Mouse (Mus musculus) midbrain, embryonic 11.5 days (tissue): Measurements from ENCODE around the gene Efna5. TPM values are rescaled to one million over a fixed set of nuclear protein-coding genes. Genes with fewer than 3 reads are reported as not detected.
A peak's percentile ranks its signal among the peaks of the same experiment; 100 is the strongest.

Experiments used
- ATAC-seq: fragments of 200-750 bp; cut with Nextera tagmentation; 2 replicates; pipeline ENCODE4 v1.8.0; 2017; ENCODE audit warnings: moderate TSS enrichment, moderate library complexity; ENCODE audit not compliant: low FRiP score
- DNase-seq: peaks from one replicate; pipeline ENCODE4 v3.0.0; 2015; ENCODE audit warnings: low spot score; ENCODE audit errors: missing footprints
- H3K27ac ChIP-seq: fragments of 300-500 bp; sonication (generic); 2 replicates; pipeline ENCODE4 v1.5.1; 2014; ENCODE audit warnings: low read depth, low read length
- H3K27me3 ChIP-seq: fragments of 300-500 bp; sonication (generic); 2 replicates; pipeline ENCODE4 v1.6.1; 2014; ENCODE audit warnings: mild to moderate bottlenecking, low read length, moderate library complexity, mixed read lengths; ENCODE audit not compliant: control insufficient read depth, insufficient read depth
- H3K36me3 ChIP-seq: fragments of 300-500 bp; sonication (generic); 2 replicates; pipeline ENCODE4 v1.6.1; 2014; ENCODE audit warnings: mild to moderate bottlenecking, low read length, moderate library complexity, mixed read lengths; ENCODE audit not compliant: control insufficient read depth, insufficient read depth
- H3K4me1 ChIP-seq: fragments of 300-500 bp; sonication (generic); 2 replicates; pipeline ENCODE4 v1.6.1; 2014; ENCODE audit warnings: low read length; ENCODE audit not compliant: control insufficient read depth, insufficient read depth
- H3K4me2 ChIP-seq: fragments of 300-500 bp; sonication (generic); 2 replicates; pipeline ENCODE4 v1.6.1; 2014; ENCODE audit warnings: mild to moderate bottlenecking, moderate library complexity
- H3K4me3 ChIP-seq: fragments of 300-500 bp; sonication (generic); 2 replicates; pipeline ENCODE4 v1.5.1; 2014; ENCODE audit warnings: low read depth, low read length
- H3K9ac ChIP-seq: fragments of 300-500 bp; sonication (generic); 2 replicates; pipeline ENCODE4 v1.6.1; 2014; ENCODE audit warnings: low read length
- H3K9me3 ChIP-seq: fragments of 300-500 bp; sonication (generic); 2 replicates; pipeline ENCODE4 v1.6.1; 2016; ENCODE audit warnings: low read length; ENCODE audit not compliant: control insufficient read depth
- WGBS: fragments of 180-500 bp; shearing (Covaris S2); extraction: QIAGEN DNeasy Blood & Tissue Kit; methylation state at CpG from one replicate; pipeline ENCODE4 v1.1.7; 2014; 5-methylcytosine and 5-hydroxymethylcytosine counted together
- polyA plus RNA-seq: library from polyadenylated mRNA; unstranded; fragments of >200 nt; fragmentation: Nextera tagmentation; extraction: Ambion mirVana; gene quantifications from 2 replicates; pipeline ENCODE4 v1.2.1, GENCODE M21; 2014

The Efna5 gene
- polyA plus RNA-seq, 1 experiment from 2014 or later = 72.5 TPM

DNA sequence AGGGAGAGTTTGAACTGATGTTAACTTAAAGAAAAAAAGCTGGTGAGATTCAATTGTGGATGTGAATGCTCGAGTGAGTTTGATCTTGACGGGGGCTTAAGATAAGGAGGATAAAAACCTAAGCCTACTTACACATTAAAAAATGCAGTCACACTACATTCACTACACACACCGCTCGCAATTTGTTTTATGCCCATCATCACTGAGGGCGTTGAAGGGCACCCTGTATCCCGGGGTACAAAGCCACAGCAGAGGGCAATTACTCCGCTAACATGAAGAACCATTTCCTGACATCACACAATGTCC is 94.6 kb downstream of the Efna5 start:
- ATAC-seq (peak; percentile 60), DNase-seq (no peak)
- Histone ChIP-seq H3K9me3 (no peaks in the 10 kb centered on the region), H3K36me3 (no peaks in the 10 kb centered on the region), H3K4me2 (peak overlapping the region; percentile 19; the same call in 1 of the 2 replicates), H3K27me3 (peaks cover 48% of the 10 kb centered on the region), H3K4me3 (no peak overlapping the region), H3K4me1 (peaks cover 57% of the 10 kb centered on the region), H3K27ac (no peak overlapping the region), H3K9ac (no peak overlapping the region)
- WGBS = 16% methylated on average over 7 of the region's 7 CpGs

DNA sequence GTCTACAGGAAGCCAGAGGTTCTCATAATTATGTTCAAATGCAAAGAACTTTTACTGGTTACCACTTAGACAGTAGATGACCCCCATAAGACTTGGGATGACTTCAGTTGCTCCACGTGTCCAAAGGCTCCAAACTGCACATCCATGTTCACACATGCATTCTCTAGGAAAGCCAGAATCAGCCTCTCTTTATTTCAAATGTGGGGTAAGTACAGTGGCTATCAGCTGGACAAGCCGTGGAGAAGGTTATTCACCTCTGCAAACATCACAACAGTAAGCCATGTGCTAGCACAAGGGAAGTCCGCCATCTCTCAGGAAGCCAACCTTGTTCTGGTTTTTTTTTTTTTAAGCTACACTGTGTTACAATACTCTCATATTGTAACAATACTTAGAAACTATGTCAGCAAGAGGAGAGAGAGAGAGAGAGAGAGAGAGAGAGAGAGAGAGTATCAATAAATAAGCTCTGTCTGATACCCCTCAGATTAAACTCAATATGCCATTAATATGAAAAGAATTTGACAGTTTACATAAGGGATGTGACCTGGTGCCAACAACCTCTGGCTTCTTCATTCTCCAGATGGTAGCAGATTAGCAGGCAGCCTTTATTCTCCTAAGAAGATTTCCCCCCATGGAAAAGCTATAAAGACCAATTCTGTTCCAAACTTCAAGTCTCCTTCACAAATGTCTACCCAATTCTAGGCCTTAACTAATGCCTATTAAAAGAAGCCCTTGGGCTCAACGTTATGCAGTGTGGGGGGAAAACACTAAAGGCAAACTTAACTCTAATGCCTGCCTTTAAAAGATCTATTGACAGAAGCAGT is 95.1 kb downstream of the Efna5 start:
- H3K4me3 ChIP-seq = no peak overlapping the region
- peak; percentile 54 for ATAC-seq
- DNase-seq = peak; percentile 93
- peaks cover 43% of the 10 kb centered on the region for H3K27me3 ChIP-seq
- no peak overlapping the region for H3K4me2 ChIP-seq
- H3K27ac ChIP-seq = no peak overlapping the region
- no peaks in the 10 kb centered on the region for H3K36me3 ChIP-seq
- WGBS = 23% methylated on average over 4 of the region's 4 CpGs
- H3K4me1 ChIP-seq = peaks cover 57% of the 10 kb centered on the region
- H3K9ac ChIP-seq = no peak overlapping the region
- no peaks in the 10 kb centered on the region for H3K9me3 ChIP-seq

DNA sequence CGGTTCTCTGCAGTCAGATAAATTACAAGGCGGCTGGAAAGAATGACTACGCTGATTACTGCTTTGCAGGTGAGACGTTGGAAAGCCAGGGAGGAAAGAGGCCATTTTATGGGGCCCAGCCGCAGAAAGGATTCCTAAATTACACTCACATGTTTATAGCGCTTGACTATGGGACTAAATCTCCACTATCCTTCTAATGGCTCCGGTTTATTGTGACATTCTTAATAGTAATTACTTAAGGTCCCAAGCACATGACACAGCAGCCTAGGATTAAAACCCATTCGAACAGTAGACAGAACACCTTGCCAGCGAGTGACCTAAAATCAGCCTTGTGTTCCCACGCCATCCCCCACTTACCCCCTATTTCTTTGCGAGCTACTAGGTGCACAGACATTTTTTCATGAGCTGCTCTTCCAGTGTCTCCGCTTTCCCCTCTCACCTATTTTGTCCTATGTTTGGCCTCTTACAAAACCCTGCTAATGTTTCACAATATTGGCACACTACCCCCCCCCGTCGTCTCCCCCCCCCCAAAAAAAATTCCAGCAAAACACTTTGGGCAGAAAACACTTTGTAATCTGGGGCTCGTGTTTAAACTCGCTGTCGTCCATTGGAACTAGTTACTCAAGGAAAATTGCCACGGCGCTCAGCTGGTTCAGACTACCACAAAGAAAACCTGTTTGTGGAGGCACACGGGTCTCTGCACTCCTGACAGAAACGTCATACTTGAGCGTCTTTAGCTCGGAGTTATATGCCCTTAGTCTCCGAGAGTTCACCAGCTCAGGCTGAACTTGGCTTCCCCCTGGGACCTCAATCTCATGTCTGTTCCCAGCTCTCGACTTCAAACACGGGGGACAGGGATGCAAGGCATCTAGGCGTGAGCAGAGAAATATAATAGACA is 96.6 kb downstream of the Efna5 start:
- no peak overlapping the region for H3K4me3 ChIP-seq
- H3K27ac ChIP-seq = no peak overlapping the region
- H3K4me1 ChIP-seq = peaks cover 50% of the 10 kb centered on the region
- peak overlapping the region; percentile 17 for H3K4me2 ChIP-seq
- H3K9ac ChIP-seq = no peak overlapping the region
- ATAC-seq = 0 out of 2 replicates have a peak, but pooled peaks have one; percentile 12
- DNase-seq = peak; percentile 94
- H3K9me3 ChIP-seq = no peaks in the 10 kb centered on the region
- H3K36me3 ChIP-seq = no peaks in the 10 kb centered on the region
- H3K27me3 ChIP-seq = peaks cover 36% of the 10 kb centered on the region
- 17% methylated on average over 27 of the region's 27 CpGs for WGBS

DNA sequence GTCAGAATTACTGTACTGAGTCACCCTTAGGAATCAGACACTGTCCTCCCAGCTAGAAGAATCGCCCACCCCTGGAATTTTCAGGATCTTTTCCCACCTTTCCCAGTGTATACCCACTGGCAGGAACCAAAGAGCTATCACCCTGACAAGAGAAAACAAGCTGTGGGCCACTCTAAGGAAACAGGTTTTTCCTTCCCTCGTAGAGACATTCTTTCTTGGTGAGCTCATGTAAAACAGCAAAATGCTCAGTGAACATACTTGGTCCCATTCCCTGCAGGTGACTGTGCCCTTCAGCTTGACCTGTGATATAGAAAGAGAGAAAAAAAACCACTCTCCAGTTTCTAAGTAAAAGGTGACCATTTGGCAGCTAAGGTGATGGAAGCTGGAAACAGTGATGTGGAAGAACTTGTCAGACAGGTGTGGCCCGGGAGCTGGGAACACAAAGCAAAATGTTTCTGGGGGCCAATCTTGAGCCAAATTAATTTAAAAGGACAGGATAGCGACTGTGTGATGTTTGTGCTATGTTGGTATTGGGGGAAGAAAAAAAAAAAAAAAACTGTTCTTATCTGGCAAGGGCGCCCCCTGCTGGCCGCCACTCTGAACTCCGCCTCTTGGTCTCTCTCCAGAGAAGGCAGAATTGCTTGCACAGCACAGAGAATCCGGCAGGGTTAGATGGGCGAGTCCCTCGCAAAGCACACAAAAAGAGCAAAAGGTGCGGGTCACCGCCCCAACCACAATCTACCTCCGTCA is 97.4 kb downstream of the Efna5 start:
- Histone ChIP-seq H3K9me3 (no peaks in the 10 kb centered on the region), H3K4me3 (no peak overlapping the region), H3K9ac (no peak overlapping the region), H3K27me3 (peaks cover 30% of the 10 kb centered on the region), H3K4me1 (peaks cover 46% of the 10 kb centered on the region), H3K4me2 (peak overlapping the region; percentile 17), H3K36me3 (no peaks in the 10 kb centered on the region), H3K27ac (no peak overlapping the region)
- WGBS = 19% methylated on average over 13 of the region's 13 CpGs
- peak; percentile 98 for DNase-seq
- ATAC-seq = peak; percentile 52

DNA sequence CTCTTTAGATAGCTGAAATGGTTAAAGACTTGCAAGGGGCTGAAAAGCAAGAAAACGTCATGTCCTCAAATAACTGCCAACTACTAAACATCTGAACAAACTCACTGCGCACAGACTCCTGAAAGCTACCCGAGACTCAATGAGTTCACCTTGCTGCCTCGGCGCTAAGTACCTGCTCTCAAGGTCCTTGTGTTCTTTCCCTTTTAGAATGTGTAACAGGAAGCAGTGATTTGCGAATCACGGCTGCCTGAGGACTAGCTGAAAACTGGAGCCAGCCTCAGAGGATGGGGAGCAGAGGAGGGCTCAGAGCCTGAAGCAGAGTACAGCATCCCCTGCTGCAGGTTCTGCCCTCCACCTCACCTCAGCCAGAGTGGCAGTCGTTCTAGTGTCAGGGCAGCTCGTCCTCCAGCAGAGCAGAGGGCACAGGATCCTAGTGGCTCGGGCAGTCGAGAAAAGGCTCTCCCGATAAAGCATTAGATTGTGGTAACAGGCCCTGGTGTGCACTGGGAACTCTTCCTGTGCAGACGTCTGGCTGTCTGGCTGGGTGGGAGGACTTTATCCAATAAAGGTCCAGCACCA is 98.2 kb downstream of the Efna5 start:
- WGBS = 68% methylated on average over 13 of the region's 13 CpGs
- H3K4me2 ChIP-seq = no peak overlapping the region
- no peak overlapping the region for H3K9ac ChIP-seq
- DNase-seq (no peak), ATAC-seq (no peak)
- H3K9me3 ChIP-seq = no peaks in the 10 kb centered on the region
- no peak overlapping the region for H3K4me3 ChIP-seq
- no peaks in the 10 kb centered on the region for H3K36me3 ChIP-seq
- H3K27me3 ChIP-seq = peaks cover 25% of the 10 kb centered on the region
- no peak overlapping the region for H3K27ac ChIP-seq
- H3K4me1 ChIP-seq = peaks cover 45% of the 10 kb centered on the region

DNA sequence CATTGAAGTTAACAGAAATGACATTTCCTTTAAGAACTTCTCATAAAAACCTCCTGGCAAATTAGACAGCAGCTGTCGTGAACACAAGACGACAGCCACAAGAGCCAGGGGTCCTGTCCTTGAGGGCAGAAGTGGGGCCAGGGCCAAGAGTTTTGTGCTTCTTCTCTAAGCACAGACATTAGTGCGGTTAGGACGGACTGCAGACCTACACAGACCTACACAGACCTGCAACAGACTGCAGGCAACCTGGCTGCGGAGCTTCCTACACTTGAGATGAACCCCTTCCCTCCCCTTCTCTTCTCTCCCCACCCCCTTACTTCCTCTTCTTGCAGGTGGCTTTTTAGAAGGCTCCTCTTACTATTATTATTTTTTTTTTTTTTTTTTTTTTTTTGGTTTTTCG is 100.0 kb downstream of the Efna5 start:
- Histone ChIP-seq H3K9me3 (no peaks in the 10 kb centered on the region), H3K27me3 (peaks cover 20% of the 10 kb centered on the region)

DNA sequence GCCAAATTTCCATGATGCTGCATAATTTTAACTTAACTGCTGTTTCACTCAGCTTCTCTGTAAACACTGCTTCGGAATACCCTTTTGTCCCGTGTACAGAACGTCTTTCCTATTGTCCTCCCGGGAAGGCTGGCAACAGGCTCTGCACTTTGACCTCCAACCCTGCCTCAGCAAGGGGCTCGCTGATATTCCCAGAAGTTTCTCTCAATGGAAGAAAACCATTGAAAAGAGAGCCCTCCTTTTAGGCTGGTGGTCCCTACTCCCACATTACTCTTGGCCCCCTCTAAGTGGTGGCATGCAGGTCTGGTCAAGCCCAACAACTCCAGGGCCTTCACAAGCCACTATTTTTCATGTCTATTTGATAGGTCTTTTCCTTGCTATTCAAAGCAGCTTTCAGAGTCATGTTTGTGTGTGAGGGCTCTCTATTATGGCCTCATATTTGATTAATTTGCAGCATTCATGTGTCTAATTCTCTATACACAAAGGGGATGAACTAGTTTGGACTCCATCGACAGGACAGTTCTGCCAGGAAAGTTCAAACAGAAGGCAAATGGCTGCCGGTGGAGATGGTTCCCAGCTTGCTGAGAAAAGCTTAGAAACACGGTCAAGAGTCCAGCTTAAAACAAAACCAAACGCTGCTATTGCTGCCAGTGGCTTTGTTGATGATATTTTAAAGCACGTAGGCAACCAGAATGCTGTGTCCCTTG is 103.1 kb downstream of the Efna5 start:
- Histone ChIP-seq H3K9me3 (no peaks in the 10 kb centered on the region), H3K9ac (no peak overlapping the region), H3K4me1 (peaks cover 14% of the 10 kb centered on the region), H3K4me3 (no peak overlapping the region), H3K36me3 (no peaks in the 10 kb centered on the region), H3K4me2 (no peak overlapping the region), H3K27ac (no peak overlapping the region), H3K27me3 (peaks cover 13% of the 10 kb centered on the region)
- DNase-seq = peak; percentile 89
- WGBS = 23% methylated on average over 10 of the region's 10 CpGs
- peak; percentile 47; the same call in 1 of the 2 replicates for ATAC-seq

More for the DNA sequence above, 100.0 kb downstream of the Efna5 start:
- H3K4me1 ChIP-seq = peaks cover 32% of the 10 kb centered on the region
- no peaks in the 10 kb centered on the region for H3K36me3 ChIP-seq
- H3K27ac ChIP-seq = no peak overlapping the region
- WGBS = 89% methylated on average over 6 of the region's 6 CpGs
- H3K9ac ChIP-seq = no peak overlapping the region
- no peak for ATAC-seq
- no peak for DNase-seq
- no peak overlapping the region for H3K4me2 ChIP-seq
- H3K4me3 ChIP-seq = no peak overlapping the region

DNA sequence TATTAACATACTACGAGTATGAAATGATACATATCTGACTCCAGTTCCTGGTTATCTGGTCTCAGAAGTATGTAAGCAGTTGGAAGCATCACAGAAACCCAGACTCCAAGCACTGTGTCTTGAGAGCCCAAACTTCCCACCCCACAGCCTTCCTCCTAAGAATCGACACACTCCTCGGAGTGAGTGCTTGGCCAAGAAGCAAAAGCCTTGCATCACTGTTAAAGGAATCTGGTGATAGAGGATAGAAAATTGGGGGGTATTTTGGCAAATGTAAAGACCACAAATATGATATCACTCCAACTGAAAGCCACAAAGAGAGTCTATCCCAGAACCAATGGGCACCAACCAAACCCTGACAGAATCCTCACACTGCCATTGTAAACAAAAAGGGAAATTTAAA is 104.4 kb downstream of the Efna5 start:
- no peaks in the 10 kb centered on the region for H3K36me3 ChIP-seq
- 78% methylated on average over 3 of the region's 3 CpGs for WGBS
- peaks cover 4% of the 10 kb centered on the region for H3K27me3 ChIP-seq
- no peaks in the 10 kb centered on the region for H3K9me3 ChIP-seq
- ATAC-seq (no peak), DNase-seq (no peak)
- H3K27ac ChIP-seq = no peak overlapping the region
- H3K4me2 ChIP-seq = no peak overlapping the region
- no peak overlapping the region for H3K4me3 ChIP-seq
- H3K4me1 ChIP-seq = peaks cover 14% of the 10 kb centered on the region
- H3K9ac ChIP-seq = no peak overlapping the region
